Mouse (Mus musculus): ENCODE data around the gene Bcl11a.

Gene Bcl11a

DNA sequence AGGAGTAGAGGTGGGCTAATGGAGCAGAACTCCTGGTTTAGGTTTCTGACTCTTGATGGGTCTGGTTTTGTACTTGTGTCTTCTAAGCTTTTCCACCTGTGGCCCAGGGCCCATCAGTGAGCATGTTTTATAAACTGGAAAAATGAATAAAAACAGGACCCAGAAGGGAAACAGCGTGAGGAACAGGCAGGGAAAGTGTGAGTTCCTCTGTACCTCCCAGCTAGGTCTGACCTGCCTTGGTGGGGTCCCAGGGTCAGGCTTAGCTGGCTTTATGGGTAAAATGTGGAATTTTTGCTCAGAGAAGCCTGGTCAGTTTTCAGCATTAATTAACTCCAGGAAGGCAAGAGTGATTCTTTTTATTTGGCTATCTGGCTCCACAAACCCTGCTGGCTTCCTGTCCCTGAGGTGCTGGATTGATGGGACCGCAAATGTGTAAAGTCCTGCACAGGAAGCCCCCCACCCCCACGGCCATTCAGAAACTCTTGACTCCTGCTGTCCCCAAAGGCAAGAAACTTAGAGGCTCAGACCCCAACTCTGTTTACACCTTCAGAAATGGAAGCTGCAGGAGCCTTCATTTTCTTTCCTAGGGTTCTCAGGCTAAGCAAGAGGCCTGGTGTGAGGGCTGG lies 136.8 kb downstream of the Bcl11a start:
- no peak for DNase-seq (ENCODE audit: low read depth)

DNA sequence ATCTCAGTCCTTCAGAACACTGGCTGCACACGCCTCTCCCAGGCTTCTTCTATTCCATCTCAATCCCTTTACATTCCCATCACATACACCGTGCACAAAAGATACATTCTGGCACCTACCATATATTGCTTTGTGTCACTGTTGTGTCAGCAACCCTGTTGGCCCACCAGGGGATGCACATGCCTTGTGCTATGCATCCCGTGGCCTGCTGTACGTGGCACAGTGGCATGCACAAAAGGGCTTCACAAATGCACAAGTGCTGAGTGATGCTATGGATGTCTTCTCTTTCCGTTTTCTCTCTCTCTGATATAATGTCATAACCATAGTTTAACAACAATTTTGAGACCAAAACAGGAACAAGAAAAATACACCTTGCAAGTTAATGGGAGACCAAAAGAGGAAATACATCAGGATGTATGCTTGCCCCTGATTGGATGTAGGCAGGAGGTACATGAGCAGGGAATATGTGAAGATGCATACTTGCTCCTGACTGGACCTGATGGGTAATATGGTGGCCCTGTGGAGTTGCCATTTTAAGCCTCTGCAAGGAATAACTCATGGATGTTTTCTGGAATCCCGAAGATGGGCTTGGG lies 140.0 kb downstream of the Bcl11a start:
- no peak for DNase-seq (ENCODE audit: low read depth)

- DNase-seq (ENCODE audit: low read depth), result no peak
Observed at GRCm38 (mm10) chr11:24221601-24222307, 143.9 kb downstream of the Bcl11a start.

Data from c-Kit-positive CD71-positive TER-119-negative erythroid progenitor cells, embryonic 14.5 days (primary cell).